Mouse (Mus musculus) E14TG2a.4 (cell line): ENCODE data around the gene Tspyl4.
A peak's percentile ranks its signal among the peaks of the same experiment; 100 is the strongest.

Experiments used
- H3K27me3 ChIP-seq: 2 replicates; pipeline ENCODE4 v1.6.1; 2014; ENCODE audit warnings: low read length, control low read depth; ENCODE audit not compliant: insufficient read depth
- H3K36me3 ChIP-seq: 2 replicates; pipeline ENCODE4 v1.6.1; 2014; ENCODE audit warnings: low read length, control low read depth; ENCODE audit not compliant: insufficient read depth
- H3K4me1 ChIP-seq: replicated peaks from 2 replicates; pipeline ENCODE4 v1.6.1; 2014; ENCODE audit warnings: low read depth, low read length, control low read depth
- H3K4me3 ChIP-seq: replicated peaks from 2 replicates; pipeline ENCODE4 v1.5.1; 2014; ENCODE audit warnings: mild to moderate bottlenecking, low read length
- H3K9me3 ChIP-seq: 2 replicates; pipeline ENCODE4 v1.6.1; 2014; ENCODE audit warnings: low read length, control low read depth
- CTCF ChIP-seq: conservative IDR thresholded peaks from 2 replicates; pipeline ENCODE4 v1.5.1; 2014; ENCODE audit warnings: low read length
- NANOG ChIP-seq: IDR thresholded peaks from 2 replicates; pipeline ENCODE4 v1.6.1; 2014; ENCODE audit warnings: borderline replicate concordance, low read length, mixed read lengths
- POU5F1 ChIP-seq: IDR thresholded peaks from 2 replicates; pipeline ENCODE4 v1.6.1; 2014; ENCODE audit warnings: low read length, borderline replicate concordance

The Tspyl4 gene

GRCm38 (mm10) chr10:34309915-34310685 lies 12.9 kb downstream of the Tspyl4 start:
- Histone ChIP-seq H3K4me3 (no peak overlapping the region), H3K9me3 (no peaks in the 10 kb centered on the region), H3K4me1 (no peaks in the 10 kb centered on the region), H3K27me3 (no peaks in the 10 kb centered on the region), H3K36me3 (no peaks in the 10 kb centered on the region)
- TF ChIP-seq NANOG (no peak), POU5F1 (no peak), CTCF (no peak)

- H3K27me3 ChIP-seq: no peaks in the 10 kb centered on the region
- H3K4me1 ChIP-seq: peaks cover 23% of the 10 kb centered on the region
- H3K9me3 ChIP-seq: no peaks in the 10 kb centered on the region
- no peaks in the 10 kb centered on the region for H3K36me3 ChIP-seq
- no peak for TF ChIP-seq NANOG
- TF ChIP-seq POU5F1: no peak
- TF ChIP-seq CTCF: no peak
- no peak overlapping the region for H3K4me3 ChIP-seq
These were observed 15.3 kb downstream of the Tspyl4 start for GRCm38 (mm10) chr10:34312536-34312935.

- no peaks in the 10 kb centered on the region for H3K36me3 ChIP-seq
- peaks cover 24% of the 10 kb centered on the region for H3K4me1 ChIP-seq
- no peak for TF ChIP-seq POU5F1
- no peak for TF ChIP-seq CTCF
- no peak for TF ChIP-seq NANOG
- H3K9me3 ChIP-seq: no peaks in the 10 kb centered on the region
- 0 out of 2 replicates have a peak overlapping the region, but pooled peaks have one; percentile 14 for H3K4me3 ChIP-seq
- no peaks in the 10 kb centered on the region for H3K27me3 ChIP-seq
These were observed 19.5 kb downstream of the Tspyl4 start for GRCm38 (mm10) chr10:34316571-34317216.

GRCm38 (mm10) chr10:34317217-34317606 lies 20.0 kb downstream of the Tspyl4 start:
- Histone ChIP-seq H3K9me3 (no peaks in the 10 kb centered on the region), H3K27me3 (no peaks in the 10 kb centered on the region), H3K4me1 (peaks cover 24% of the 10 kb centered on the region), H3K4me3 (no peak overlapping the region), H3K36me3 (peaks cover 3% of the 10 kb centered on the region; the same call in 1 of the 2 replicates)
- TF ChIP-seq NANOG: no peak
- no peak for TF ChIP-seq POU5F1
- TF ChIP-seq CTCF: no peak

GRCm38 (mm10) chr10:34320809-34321208 lies 23.6 kb downstream of the Tspyl4 start:
- Histone ChIP-seq H3K4me1 (peaks cover 18% of the 10 kb centered on the region), H3K4me3 (no peak overlapping the region), H3K27me3 (no peaks in the 10 kb centered on the region), H3K36me3 (peaks cover 3% of the 10 kb centered on the region; the same call in 1 of the 2 replicates), H3K9me3 (no peaks in the 10 kb centered on the region)
- no peak for TF ChIP-seq POU5F1
- no peak for TF ChIP-seq CTCF
- TF ChIP-seq NANOG: no peak

GRCm38 (mm10) chr10:34326701-34327100 lies 29.5 kb downstream of the Tspyl4 start:
- H3K4me3 ChIP-seq: no peak overlapping the region
- H3K36me3 ChIP-seq: peaks cover 3% of the 10 kb centered on the region; the same call in 1 of the 2 replicates
- no peak for TF ChIP-seq NANOG
- peak; percentile 95 for TF ChIP-seq CTCF
- no peak for TF ChIP-seq POU5F1
- no peaks in the 10 kb centered on the region; the same call in 1 of the 2 replicates for H3K4me1 ChIP-seq
- H3K27me3 ChIP-seq: no peaks in the 10 kb centered on the region
- no peaks in the 10 kb centered on the region for H3K9me3 ChIP-seq

GRCm38 (mm10) chr10:34327144-34327543 lies 29.9 kb downstream of the Tspyl4 start:
- Histone ChIP-seq H3K9me3 (no peaks in the 10 kb centered on the region), H3K4me1 (no peaks in the 10 kb centered on the region; the same call in 1 of the 2 replicates), H3K27me3 (no peaks in the 10 kb centered on the region), H3K4me3 (no peak overlapping the region), H3K36me3 (no peaks in the 10 kb centered on the region)
- TF ChIP-seq POU5F1 (no peak), CTCF (no peak), NANOG (no peak)

GRCm38 (mm10) chr10:34328310-34328709 lies 31.1 kb downstream of the Tspyl4 start:
- H3K36me3 ChIP-seq: no peaks in the 10 kb centered on the region
- no peak overlapping the region for H3K4me3 ChIP-seq
- H3K4me1 ChIP-seq: no peaks in the 10 kb centered on the region; the same call in 1 of the 2 replicates
- TF ChIP-seq CTCF: peak; percentile 40
- TF ChIP-seq POU5F1: no peak
- no peak for TF ChIP-seq NANOG
- no peaks in the 10 kb centered on the region for H3K27me3 ChIP-seq
- no peaks in the 10 kb centered on the region for H3K9me3 ChIP-seq
